In genomic region chr3:107113771-107114737, GRCm38 (mm10) we compare ENCODE assay signal across 8 mouse cellular contexts. TPM values are rescaled to one million over a fixed set of nuclear protein-coding genes. Genes with fewer than 3 reads are reported as not detected.
DNase-seq lines count a peak whose midpoint lies in the region; ATAC-seq and TF ChIP-seq lines count a peak whose summit lies in the region.
"Had no signal": no experiment of that assay in that cellular context is flagged by ENCODE, and none has a peak within 500 bp of the region (broad histone marks: within the 10 kb centered on the region; RNA-seq: fewer than 3 reads in every experiment).

No protein-coding gene starts in this region.

- H3K27me3 ChIP-seq in forebrain, embryonic 16.5 days (replicated peaks; ENCODE audit: control insufficient read depth, insufficient read depth, low read length): no peaks in the 10 kb centered on the region
- H3K27me3 ChIP-seq in midbrain, postnatal 0 days (ENCODE audit: insufficient read depth, low read length): no peaks in the 10 kb centered on the region
- H3K27me3 ChIP-seq: liver, embryonic 13.5 days had no signal

- peaks cover 17% of the 10 kb centered on the region for H3K4me1 ChIP-seq in forebrain, embryonic 16.5 days (replicated peaks; ENCODE audit: control insufficient read depth, insufficient read depth, low read length)
- peaks cover 18% of the 10 kb centered on the region for H3K4me1 ChIP-seq in midbrain, postnatal 0 days (ENCODE audit: insufficient read depth, low read length)
- H3K4me1 ChIP-seq: liver, embryonic 13.5 days had no signal

- H3K9me3 ChIP-seq in forebrain, embryonic 16.5 days (ENCODE audit: control insufficient read depth, low read length): no peaks in the 10 kb centered on the region
- no peaks in the 10 kb centered on the region for H3K9me3 ChIP-seq in midbrain, postnatal 0 days (ENCODE audit: low read length)
- H3K9me3 ChIP-seq: liver, embryonic 13.5 days had no signal

- 0 out of 2 replicates have a peak, but pooled peaks have one; percentile 16 for TF ChIP-seq CTCF in layer of hippocampus, adult 2 months (conservative IDR thresholded peaks at IDR 0.05)
- TF ChIP-seq CTCF in midbrain, postnatal 0 days (IDR thresholded peaks at IDR 0.05): no peak

- peak; percentile 97 for ATAC-seq in forebrain, embryonic 16.5 days
- ATAC-seq in midbrain, postnatal 0 days (ENCODE audit: low FRiP score): peak; percentile 93
- ATAC-seq in activated CD4-positive, CD25-positive, alpha-beta regulatory T cell, adult 4 months: no peak

- no peaks in the 10 kb centered on the region for H3K36me3 ChIP-seq in forebrain, embryonic 16.5 days (ENCODE audit: control insufficient read depth, insufficient read depth)
- H3K36me3 ChIP-seq in midbrain, postnatal 0 days (ENCODE audit: insufficient read depth, low read length): peaks cover 3% of the 10 kb centered on the region; the same call in 1 of the 2 replicates
- H3K36me3 ChIP-seq: liver, embryonic 13.5 days had no signal

- H3K9ac ChIP-seq in forebrain, embryonic 16.5 days (replicated peaks; ENCODE audit: low read depth, low read length): peak overlapping the region; percentile 47
- peak overlapping the region; percentile 42; the same call in 1 of the 2 replicates for H3K9ac ChIP-seq in midbrain, postnatal 0 days (replicated peaks; ENCODE audit: low read length, poor library complexity, severe bottlenecking)
- H3K9ac ChIP-seq: liver, embryonic 13.5 days had no signal

- peak overlapping the region; percentile 38 for H3K4me3 ChIP-seq in forebrain, embryonic 16.5 days (replicated peaks; ENCODE audit: low read length)
- H3K4me3 ChIP-seq in layer of hippocampus, adult 2 months: peak overlapping the region; percentile 40
- peak overlapping the region; percentile 18; the same call in 1 of the 2 replicates for H3K4me3 ChIP-seq in midbrain, postnatal 0 days (ENCODE audit: low read depth, low read length)
- H3K4me3 ChIP-seq: liver, embryonic 13.5 days had no signal

- 16% methylated on average over 14 of the region's 14 CpGs for WGBS in forebrain, embryonic 16.5 days
- 9% methylated on average over 14 of the region's 14 CpGs for WGBS in midbrain, postnatal 0 days

- peak overlapping the region; percentile 72 for H3K27ac ChIP-seq in forebrain, embryonic 16.5 days (ENCODE audit: low read length)
- peak overlapping the region; percentile 82 for H3K27ac ChIP-seq in layer of hippocampus, adult 2 months
- H3K27ac ChIP-seq in midbrain, postnatal 0 days (ENCODE audit: low read depth, low read length): peak overlapping the region; percentile 78
- H3K27ac ChIP-seq: liver, embryonic 13.5 days had no signal

- DNase-seq in ovary, adult 18-20 months (ENCODE audit: low spot score): peak; percentile 16
- DNase-seq in ovary, postnatal 10 days (ENCODE audit: low spot score): no peak
- DNase-seq in layer of hippocampus, adult 2 months (ENCODE audit: low spot score in 2 of 2): peak; percentile 52 to 79
- peak; percentile 90 for DNase-seq in midbrain, postnatal 0 days (ENCODE audit: low spot score)
- no peak for DNase-seq in testis, postnatal 10 days (ENCODE audit: low spot score)
- DNase-seq: liver, embryonic 13.5 days had no signal

- H3K4me2 ChIP-seq in forebrain, embryonic 16.5 days (ENCODE audit: low read length): peak overlapping the region; percentile 54
- peak overlapping the region; percentile 42 for H3K4me2 ChIP-seq in midbrain, postnatal 0 days (ENCODE audit: low read depth, low read length, poor library complexity, severe bottlenecking)
- H3K4me2 ChIP-seq: liver, embryonic 13.5 days had no signal

RNA-seq across cellular contexts. Expression of gene Kcna2, which starts 13.1 kb away (rescaled TPM):
- polyA plus RNA-seq in forebrain, embryonic 16.5 days (2015; fragmentation: Nextera tagmentation; extraction: Ambion mirVana): 0.72 and 0.94 TPM in 2 replicates
- total RNA-seq in layer of hippocampus, adult 2 months (2021): 10 to 100 TPM; 89.7 to 94.9 TPM
- total RNA-seq in midbrain, postnatal 0 days (2014; rRNA removed): 17.6 and 17.7 TPM in 2 replicates
- 1.4 and 1.7 TPM in 2 replicates for polyA plus RNA-seq in midbrain, postnatal 0 days (2015; fragmentation: Nextera tagmentation; extraction: Ambion mirVana)
- polyA plus RNA-seq in activated CD4-positive, CD25-positive, alpha-beta regulatory T cell, adult 4 months (2017; shearing (Covaris generic)): under 1 TPM; 0.10 to 0.13 TPM

Comparison
In these comparisons a context has a peak if more than half of its experiments do, and no peak if none do; other contexts are left out.
1. DNase-seq: peak in ovary, adult 18-20 months (single experiment), layer of hippocampus, adult 2 months (2 of 2) and midbrain, postnatal 0 days (single experiment); none in ovary, postnatal 10 days (single experiment) and testis, postnatal 10 days (single experiment).
2. Peak in every context shown above with its lines, with median percentiles within 50 percentile points of each other: H3K27ac ChIP-seq and H3K4me3 ChIP-seq.